Mouse (Mus musculus) erythroblast, embryonic 14.5 days (primary cell): Measurements from ENCODE around the gene 1700016C15Rik.

Source experiments
- GATA1 ChIP-seq: IDR thresholded peaks from 2 replicates; pipeline ENCODE4 v1.6.1; 2012; ENCODE audit warnings: low read length, inconsistent platforms, mixed read lengths
- TAL1 ChIP-seq: IDR thresholded peaks from 3 replicates; pipeline ENCODE4 v1.6.1; 2012; ENCODE audit warnings: low read length, inconsistent platforms, mixed read lengths

DNA sequence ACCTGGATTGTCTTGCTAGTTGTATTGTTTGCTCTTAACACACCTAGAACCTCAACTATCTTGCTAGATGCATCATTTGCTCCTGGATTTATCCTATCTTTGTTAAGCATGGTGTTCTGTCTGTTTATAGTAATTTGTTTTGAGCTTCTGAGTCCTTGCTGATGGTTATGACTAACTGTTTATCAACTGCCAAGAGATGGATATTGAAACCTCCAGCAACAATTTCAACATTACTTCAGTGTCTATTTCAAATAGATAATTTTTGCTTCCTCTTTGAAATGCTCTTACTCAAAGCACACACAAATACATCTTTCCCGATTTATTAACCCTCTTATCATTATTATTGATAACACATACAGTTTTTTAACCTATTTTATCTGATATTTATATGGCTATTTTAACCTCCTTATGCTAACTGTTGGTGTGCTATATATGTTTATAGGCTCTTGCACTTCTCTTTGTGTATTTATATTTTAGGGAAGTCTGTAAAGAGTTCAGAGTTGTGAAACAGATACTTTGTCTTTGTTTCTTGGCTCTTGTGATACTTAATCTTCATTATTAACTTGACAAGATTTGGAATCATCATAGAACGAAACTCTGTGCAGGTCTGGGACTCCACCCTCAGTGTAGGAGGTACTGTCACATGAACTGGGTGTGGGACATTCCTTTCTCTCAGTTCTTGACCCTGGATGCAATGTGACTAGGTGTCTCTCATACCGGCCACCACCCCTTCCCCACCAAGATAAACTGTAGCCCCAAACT lies 15.8 kb upstream of the 1700016C15Rik start:
- no peak for TF ChIP-seq GATA1
- no peak for TF ChIP-seq TAL1
